Mouse (Mus musculus): Measurements from ENCODE around the gene Hist2h3c1. TPM values are rescaled to one million over a fixed set of nuclear protein-coding genes. Genes with fewer than 3 reads are reported as not detected.

Gene Hist2h3c1
- total RNA-seq, 1 experiment from 2014 or later = 2.7 TPM

- ATAC-seq (replicated peaks; ENCODE audit: low read depth, poor library complexity, severe bottlenecking) = no peak
Observed at GRCm38 (mm10) chr3:96250890-96251289, 4.4 kb downstream of the Hist2h3c1 start.

- peak; percentile 58 for ATAC-seq (replicated peaks; ENCODE audit: low read depth, poor library complexity, severe bottlenecking)
Observed at GRCm38 (mm10) chr3:96251787-96252186, 5.3 kb downstream of the Hist2h3c1 start.

- 0 out of 2 replicates have a peak, but pooled peaks have one; percentile 37 for ATAC-seq (replicated peaks; ENCODE audit: low read depth, poor library complexity, severe bottlenecking)
Observed at GRCm38 (mm10) chr3:96254683-96255355, 8.3 kb downstream of the Hist2h3c1 start.

- ATAC-seq (replicated peaks; ENCODE audit: low read depth, poor library complexity, severe bottlenecking) = no peak
Observed at GRCm38 (mm10) chr3:96255926-96256593, 9.6 kb downstream of the Hist2h3c1 start.

GRCm38 (mm10) chr3:96257190-96257589 lies 10.7 kb downstream of the Hist2h3c1 start:
- ATAC-seq (replicated peaks; ENCODE audit: low read depth, poor library complexity, severe bottlenecking) = no peak

- no peak for ATAC-seq (replicated peaks; ENCODE audit: low read depth, poor library complexity, severe bottlenecking)
Observed at GRCm38 (mm10) chr3:96260220-96260619, 13.7 kb downstream of the Hist2h3c1 start.

GRCm38 (mm10) chr3:96261623-96262022 lies 15.1 kb downstream of the Hist2h3c1 start:
- no peak for ATAC-seq (replicated peaks; ENCODE audit: low read depth, poor library complexity, severe bottlenecking)

GRCm38 (mm10) chr3:96262216-96262875 lies 15.9 kb downstream of the Hist2h3c1 start:
- peak; percentile 66 for ATAC-seq (replicated peaks; ENCODE audit: low read depth, poor library complexity, severe bottlenecking)

GRCm38 (mm10) chr3:96262979-96263550 lies 16.6 kb downstream of the Hist2h3c1 start, which contains the start of gene Hist2h4:
TSS of gene Hist2h4 (minus strand) at chr3:96263311.
- ATAC-seq (replicated peaks; ENCODE audit: low read depth, poor library complexity, severe bottlenecking) = peak; percentile 86

- peak; percentile 35 for ATAC-seq (replicated peaks; ENCODE audit: low read depth, poor library complexity, severe bottlenecking)
Observed at GRCm38 (mm10) chr3:96263558-96264403, 17.3 kb downstream of the Hist2h3c1 start.

GRCm38 (mm10) chr3:96264404-96264949 lies 18.0 kb downstream of the Hist2h3c1 start:
- no peak for ATAC-seq (replicated peaks; ENCODE audit: low read depth, poor library complexity, severe bottlenecking)

- no peak for ATAC-seq (replicated peaks; ENCODE audit: low read depth, poor library complexity, severe bottlenecking)
Observed at GRCm38 (mm10) chr3:96266132-96266710, 19.7 kb downstream of the Hist2h3c1 start.

GRCm38 (mm10) chr3:96267541-96267940 lies 21.1 kb downstream of the Hist2h3c1 start:
- ATAC-seq (replicated peaks; ENCODE audit: low read depth, poor library complexity, severe bottlenecking) = no peak

- ATAC-seq (replicated peaks; ENCODE audit: low read depth, poor library complexity, severe bottlenecking) = peak; percentile 31
Observed at GRCm38 (mm10) chr3:96268051-96268775, 21.7 kb downstream of the Hist2h3c1 start, which contains the start of gene Hist2h3b. TSS of gene Hist2h3b (plus strand) at chr3:96268654.

- peak; percentile 10; the same call in 1 of the 2 replicates for ATAC-seq (replicated peaks; ENCODE audit: low read depth, poor library complexity, severe bottlenecking)
Observed at GRCm38 (mm10) chr3:96268776-96269378, 22.4 kb downstream of the Hist2h3c1 start.

GRCm38 (mm10) chr3:96269511-96270474 lies 23.3 kb downstream of the Hist2h3c1 start, which contains the start of gene Hist2h2bb:
TSS of gene Hist2h2bb (plus strand) at chr3:96269752.
- ATAC-seq (replicated peaks; ENCODE audit: low read depth, poor library complexity, severe bottlenecking) = peak; percentile 85

Data from common myeloid progenitor, adult 5-6 weeks (primary cell).